Comparison of ENCODE assay signal across 16 mouse cellular contexts in the genomic region with DNA sequence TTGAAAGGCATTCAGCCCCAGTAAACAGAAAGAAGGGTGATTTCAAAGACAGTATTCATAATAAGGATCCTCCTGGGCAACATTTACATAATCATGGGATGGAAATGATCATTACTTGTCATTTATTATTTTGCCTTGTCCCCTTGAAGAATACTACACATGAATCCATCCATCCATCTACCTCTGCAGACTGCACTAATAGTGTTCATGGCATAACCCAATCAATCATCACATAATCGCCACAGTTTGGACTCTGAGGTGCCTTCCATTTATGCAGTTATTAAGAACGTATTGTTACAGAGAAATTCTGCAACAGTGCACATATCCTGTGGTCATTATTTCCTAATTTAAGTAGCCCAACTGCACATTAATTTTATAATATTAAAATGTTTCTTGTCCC.
"Had no signal": no experiment of that assay in that cellular context is flagged by ENCODE, and none has a peak within 500 bp of the region (broad histone marks: within the 10 kb centered on the region; RNA-seq: fewer than 3 reads in every experiment).

No protein-coding gene starts in this region.

- H3K9me3 ChIP-seq: midbrain, embryonic 13.5 days; stomach, embryonic 15.5 days had no signal

- H3K4me2 ChIP-seq: liver, embryonic 13.5 days; midbrain, embryonic 13.5 days; stomach, embryonic 15.5 days had no signal

- H3K4me1 ChIP-seq: liver, embryonic 13.5 days; midbrain, embryonic 13.5 days; stomach, embryonic 15.5 days had no signal

- DNase-seq: kidney, adult 2 months; kidney, postnatal 25 days; layer of hippocampus, adult 9-11 months; liver, embryonic 13.5 days; lung, adult 2 months; lung, postnatal 14 days; lung, postnatal 4 days; retina, postnatal 1 day; right cerebral cortex, postnatal 25 days; spleen, adult 18-20 months; thymus, postnatal 25 days had no signal

- H3K9ac ChIP-seq: liver, embryonic 13.5 days; midbrain, embryonic 13.5 days; stomach, embryonic 15.5 days had no signal

- ATAC-seq: midbrain, embryonic 13.5 days; midbrain, embryonic 16.5 days had no signal

- H3K36me3 ChIP-seq: liver, embryonic 13.5 days; midbrain, embryonic 13.5 days; stomach, embryonic 15.5 days had no signal

- H3K4me3 ChIP-seq: layer of hippocampus, adult 2 months; liver, embryonic 13.5 days; midbrain, embryonic 13.5 days; stomach, embryonic 15.5 days had no signal

- H3K27ac ChIP-seq: kidney, postnatal 0 days; layer of hippocampus, adult 2 months; liver, embryonic 13.5 days; midbrain, embryonic 13.5 days; stomach, embryonic 15.5 days had no signal

- H3K27me3 ChIP-seq: liver, embryonic 13.5 days; midbrain, embryonic 13.5 days; stomach, embryonic 15.5 days had no signal
